Mouse (Mus musculus) spleen, adult 2 months (tissue): Measurements from ENCODE around the gene Slc6a19.

ENCODE experiments used
- CTCF ChIP-seq: fragments of 200-500 bp; IDR thresholded peaks from 2 replicates; pipeline ENCODE4 v1.5.1; 2011; ENCODE audit warnings: mild to moderate bottlenecking, inconsistent platforms; ENCODE audit not compliant: insufficient read depth, insufficient read length, insufficient replicate concordance; ENCODE audit errors: extremely low read depth
- POLR2A ChIP-seq: fragments of 200-500 bp; IDR thresholded peaks from 2 replicates; pipeline ENCODE4 v1.6.1; 2011; ENCODE audit warnings: low read depth, low read length, inconsistent platforms

GRCm38 (mm10) chr13:73735928-73736327 lies 31.3 kb upstream of the Slc6a19 start:
- TF ChIP-seq POLR2A: no peak
- no peak for TF ChIP-seq CTCF
